Mouse (Mus musculus) forebrain, embryonic 14.5 days (tissue): ENCODE measurements at regions not wholly inside any gene's neighbourhood (a gene's known extent, or its start where the extent isn't known, plus 50 kb on each side); places are given as distances from the start of the nearest gene placed in this dataset.

Experiments
- ATAC-seq: fragments of 200-750 bp; cut with Nextera tagmentation; 2 replicates; pipeline ENCODE4 v1.8.0; 2017; ENCODE audit warnings: mild to moderate bottlenecking, moderate library complexity
- DNase-seq: peaks from one replicate; pipeline ENCODE4 v3.0.0-alpha.2; 2015; ENCODE audit warnings: low spot score
- H3K27ac ChIP-seq: fragments of 300-500 bp; sonication (generic); 2 replicates; pipeline ENCODE4 v1.5.1; 2014; ENCODE audit warnings: low read depth, mild to moderate bottlenecking, control low read depth, low read length, moderate library complexity
- H3K27me3 ChIP-seq: fragments of 300-500 bp; sonication (generic); replicated peaks from 2 replicates; pipeline ENCODE4 v1.6.1; 2014; ENCODE audit warnings: low read length, control low read depth, mixed read lengths; ENCODE audit not compliant: control insufficient read depth, insufficient read depth
- H3K36me3 ChIP-seq: fragments of 300-500 bp; sonication (generic); 2 replicates; pipeline ENCODE4 v1.6.1; 2014; ENCODE audit warnings: low read length, control low read depth; ENCODE audit not compliant: control insufficient read depth, insufficient read depth
- H3K4me1 ChIP-seq: fragments of 300-500 bp; sonication (generic); 2 replicates; pipeline ENCODE4 v1.6.1; 2014; ENCODE audit warnings: antibody characterized with exemption, low read length, control low read depth; ENCODE audit not compliant: control insufficient read depth, insufficient read depth
- H3K4me2 ChIP-seq: fragments of 300-500 bp; sonication (generic); 2 replicates; pipeline ENCODE4 v1.6.1; 2014; ENCODE audit warnings: mild to moderate bottlenecking, control low read depth, low read length
- H3K4me3 ChIP-seq: fragments of 300-500 bp; sonication (generic); 2 replicates; pipeline ENCODE4 v1.5.1; 2014; ENCODE audit warnings: low read depth, low read length, control low read depth
- H3K9ac ChIP-seq: fragments of 300-500 bp; sonication (generic); 2 replicates; pipeline ENCODE4 v1.6.1; 2014; ENCODE audit warnings: mild to moderate bottlenecking, low read length, control low read depth, moderate library complexity
- H3K9me3 ChIP-seq: fragments of 300-500 bp; sonication (generic); replicated peaks from 2 replicates; pipeline ENCODE4 v1.6.1; 2016; ENCODE audit warnings: low read length, control low read depth, mixed read lengths; ENCODE audit not compliant: control insufficient read depth
- WGBS: fragments of 180-500 bp; shearing (Covaris S2); extraction: QIAGEN DNeasy Blood & Tissue Kit; methylation state at CpG from one replicate; pipeline ENCODE4 v1.1.7; 2014; 5-methylcytosine and 5-hydroxymethylcytosine counted together

- H3K4me2 ChIP-seq: no peak overlapping the region
- no peaks in the 10 kb centered on the region for H3K9me3 ChIP-seq
- H3K9ac ChIP-seq: no peak overlapping the region
- H3K4me3 ChIP-seq: no peak overlapping the region
- ATAC-seq (peak; percentile 37; the same call in 1 of the 2 replicates), DNase-seq (peak; percentile 32)
- H3K27ac ChIP-seq: no peak overlapping the region
- WGBS: 20% methylated on average over 6 of the region's 6 CpGs
- H3K4me1 ChIP-seq: no peaks in the 10 kb centered on the region
- no peaks in the 10 kb centered on the region for H3K27me3 ChIP-seq
- no peaks in the 10 kb centered on the region for H3K36me3 ChIP-seq
Measured at GRCm38 (mm10) chr8:50708219-50708911, 1864.6 kb upstream of the Tenm3 start.

- no peaks in the 10 kb centered on the region for H3K36me3 ChIP-seq
- H3K4me1 ChIP-seq: no peaks in the 10 kb centered on the region
- no peaks in the 10 kb centered on the region for H3K27me3 ChIP-seq
- ATAC-seq: 0 out of 2 replicates have a peak, but pooled peaks have one; percentile 50
- H3K27ac ChIP-seq: no peak overlapping the region
- DNase-seq: peak; percentile 44
- no peak overlapping the region for H3K9ac ChIP-seq
- WGBS: 28% methylated on average over 1 of the region's 1 CpGs
- no peaks in the 10 kb centered on the region for H3K9me3 ChIP-seq
- no peak overlapping the region for H3K4me3 ChIP-seq
- no peak overlapping the region for H3K4me2 ChIP-seq
Measured at GRCm38 (mm10) chr8:50704276-50704675, 1860.5 kb upstream of the Tenm3 start.

DNA sequence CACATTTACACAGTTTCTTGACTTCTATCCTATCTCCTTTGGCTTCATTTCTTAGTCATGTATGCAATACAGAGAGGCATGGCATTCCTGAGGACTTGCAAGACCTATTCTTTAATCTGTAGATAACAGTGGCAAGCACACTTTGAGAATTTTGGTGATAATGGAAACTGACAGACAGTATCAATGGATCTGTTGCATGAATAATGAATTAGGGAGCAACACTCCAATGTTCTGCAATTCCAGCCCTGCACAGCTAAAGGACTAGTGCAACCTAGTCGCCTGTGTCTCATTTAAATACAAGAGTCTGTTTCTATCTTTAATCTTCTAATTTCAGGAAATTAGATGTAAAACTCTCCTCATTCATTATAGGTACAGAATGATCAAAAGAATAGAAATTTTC is 1845.3 kb upstream of the Tenm3 start:
- Histone ChIP-seq H3K4me2 (no peak overlapping the region), H3K4me3 (no peak overlapping the region), H3K9me3 (no peaks in the 10 kb centered on the region), H3K4me1 (no peaks in the 10 kb centered on the region), H3K27ac (no peak overlapping the region), H3K36me3 (no peaks in the 10 kb centered on the region), H3K9ac (no peak overlapping the region), H3K27me3 (no peaks in the 10 kb centered on the region)
- DNase-seq (no peak), ATAC-seq (no peak)
- 35% methylated on average over 1 of the region's 1 CpGs for WGBS

- H3K4me3 ChIP-seq: no peak overlapping the region
- no peaks in the 10 kb centered on the region for H3K9me3 ChIP-seq
- H3K36me3 ChIP-seq: no peaks in the 10 kb centered on the region
- no peaks in the 10 kb centered on the region for H3K27me3 ChIP-seq
- H3K27ac ChIP-seq: no peak overlapping the region
- 83% methylated on average over 4 of the region's 4 CpGs for WGBS
- no peak overlapping the region for H3K4me2 ChIP-seq
- DNase-seq (no peak), ATAC-seq (no peak)
- H3K9ac ChIP-seq: no peak overlapping the region
- no peaks in the 10 kb centered on the region for H3K4me1 ChIP-seq
Measured at GRCm38 (mm10) chr8:50665357-50665756, 1821.6 kb upstream of the Tenm3 start.
